Mouse (Mus musculus) ES-E14 (cell line): ENCODE measurements around the gene Irf1.

Source experiments
- CHD2 ChIP-seq: IDR thresholded peaks from 2 replicates; pipeline ENCODE4 v1.6.1; 2014; ENCODE audit warnings: mild to moderate bottlenecking, low read depth, low read length, inconsistent platforms
- HCFC1 ChIP-seq: IDR thresholded peaks from 2 replicates; pipeline ENCODE4 v1.6.1; 2012; ENCODE audit warnings: low read length, inconsistent platforms, borderline replicate concordance; ENCODE audit not compliant: insufficient read depth
- MAFK ChIP-seq: IDR thresholded peaks from 2 replicates; pipeline ENCODE4 v1.6.1; 2014; ENCODE audit warnings: mild to moderate bottlenecking, low read depth, low read length, inconsistent platforms; ENCODE audit not compliant: insufficient read depth
- ZC3H11A ChIP-seq: IDR thresholded peaks from 2 replicates; pipeline ENCODE4 v1.6.1; 2012; ENCODE audit warnings: low read depth, mild to moderate bottlenecking, inconsistent platforms, low read length, borderline replicate concordance
- ZNF384 ChIP-seq: IDR thresholded peaks from 2 replicates; pipeline ENCODE4 v1.6.1; 2012; ENCODE audit warnings: low read depth, low read length, inconsistent platforms

DNA sequence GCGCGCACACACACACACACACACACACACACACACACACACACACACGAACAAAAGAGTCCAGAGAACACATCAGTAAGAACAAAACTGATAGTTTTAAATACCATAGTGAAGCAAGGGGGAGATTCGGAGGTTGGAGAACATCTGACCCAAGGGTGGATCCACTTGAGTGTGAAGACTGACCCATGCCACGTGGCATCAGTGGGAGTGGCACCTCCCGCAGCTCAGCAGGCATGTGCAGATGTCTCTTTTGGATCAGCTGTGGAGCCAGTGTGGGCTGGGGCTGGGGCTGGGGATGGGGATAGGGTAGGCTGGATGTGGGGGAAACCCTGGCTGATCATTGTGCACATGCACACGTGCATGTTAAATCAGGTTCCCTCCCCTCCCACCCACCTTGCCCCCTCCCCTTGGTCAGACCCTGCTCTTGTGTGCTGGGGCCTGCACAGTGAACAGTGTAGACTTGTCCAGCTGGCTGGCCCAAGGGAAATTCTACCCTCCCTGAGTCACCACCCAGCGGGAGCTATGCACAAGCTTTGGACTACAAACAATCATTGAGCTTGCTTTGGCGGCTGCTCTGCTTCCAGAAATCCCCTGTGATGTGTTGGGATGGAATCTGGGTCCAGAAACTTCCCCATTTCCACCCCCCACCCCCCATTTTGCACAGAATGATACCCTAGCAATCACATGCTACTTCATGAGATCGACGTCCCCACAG, 51.6 kb downstream of the Irf1 start:
- TF ChIP-seq ZC3H11A: no peak
- TF ChIP-seq CHD2: no peak
- TF ChIP-seq HCFC1: no peak
- no peak for TF ChIP-seq ZNF384
- no peak for TF ChIP-seq MAFK
